Mouse (Mus musculus) MEL-GATA-1-ER (cell line): Measurements from ENCODE around the gene Procr.
"Not testable (repeated sequence)": the region's sequence is repeated elsewhere in the genome, so short reads cannot be mapped to it uniquely, and the experiment has no call there.

Experiments
- DNase-seq: peaks from one replicate; pipeline ENCODE4 v3.0.0-alpha.2; 2012; ENCODE audit warnings: low read depth; ENCODE audit errors: extremely low read depth

The Procr gene

GRCm38 (mm10) chr2:155751014-155751786 is at the start of gene Procr:
Procr (plus strand) TSS chr2:155751117.
- no peak for DNase-seq

GRCm38 (mm10) chr2:155701399-155701919 is 49.5 kb upstream of the Procr start:
- no peak for DNase-seq

GRCm38 (mm10) chr2:155703630-155704029 is 47.3 kb upstream of the Procr start:
- no peak for DNase-seq

- no peak for DNase-seq
Observed at GRCm38 (mm10) chr2:155707251-155707650, 43.7 kb upstream of the Procr start.

GRCm38 (mm10) chr2:155710557-155710956 is 40.4 kb upstream of the Procr start:
- no peak for DNase-seq

GRCm38 (mm10) chr2:155717082-155717990 is 33.6 kb upstream of the Procr start:
- no peak for DNase-seq

GRCm38 (mm10) chr2:155720585-155720984 is 30.3 kb upstream of the Procr start:
- DNase-seq = no peak

GRCm38 (mm10) chr2:155724036-155724435 is 26.9 kb upstream of the Procr start:
- DNase-seq = no peak

- DNase-seq = no peak
Observed at GRCm38 (mm10) chr2:155724526-155724925, 26.4 kb upstream of the Procr start.

- DNase-seq = no peak
Observed at GRCm38 (mm10) chr2:155726302-155726701, 24.6 kb upstream of the Procr start.

GRCm38 (mm10) chr2:155727764-155728395 is 23.0 kb upstream of the Procr start:
- DNase-seq = no peak

GRCm38 (mm10) chr2:155728742-155729141 is 22.2 kb upstream of the Procr start:
- DNase-seq = no peak

- peak; percentile 84 for DNase-seq
Observed at GRCm38 (mm10) chr2:155729158-155729645, 21.7 kb upstream of the Procr start, which contains the start of gene Edem2. Edem2 (minus strand) TSS chr2:155729475.

GRCm38 (mm10) chr2:155735080-155735479 is 15.8 kb upstream of the Procr start:
- DNase-seq = no peak

- not testable (repeated sequence) for DNase-seq
Observed at GRCm38 (mm10) chr2:155735766-155736165, 15.2 kb upstream of the Procr start, which contains the start of gene Gm17581. Gm17581 (minus strand) TSS chr2:155735866.

- no peak for DNase-seq
Observed at GRCm38 (mm10) chr2:155736936-155737335, 14.0 kb upstream of the Procr start.

GRCm38 (mm10) chr2:155737803-155738202 is 13.1 kb upstream of the Procr start:
- DNase-seq = no peak

GRCm38 (mm10) chr2:155742211-155742610 is 8.7 kb upstream of the Procr start:
- no peak for DNase-seq

GRCm38 (mm10) chr2:155742931-155743337 is 8.0 kb upstream of the Procr start:
- peak; percentile 63 for DNase-seq

GRCm38 (mm10) chr2:155743351-155743750 is 7.6 kb upstream of the Procr start:
- no peak for DNase-seq

- no peak for DNase-seq
Observed at GRCm38 (mm10) chr2:155745487-155745886, 5.4 kb upstream of the Procr start.
